Mouse (Mus musculus): Measurements from ENCODE around the gene Nalcn.

The Nalcn gene

GRCm38 (mm10) chr14:123488575-123489207 lies 138.3 kb downstream of the Nalcn start:
- DNase-seq = no peak

DNA sequence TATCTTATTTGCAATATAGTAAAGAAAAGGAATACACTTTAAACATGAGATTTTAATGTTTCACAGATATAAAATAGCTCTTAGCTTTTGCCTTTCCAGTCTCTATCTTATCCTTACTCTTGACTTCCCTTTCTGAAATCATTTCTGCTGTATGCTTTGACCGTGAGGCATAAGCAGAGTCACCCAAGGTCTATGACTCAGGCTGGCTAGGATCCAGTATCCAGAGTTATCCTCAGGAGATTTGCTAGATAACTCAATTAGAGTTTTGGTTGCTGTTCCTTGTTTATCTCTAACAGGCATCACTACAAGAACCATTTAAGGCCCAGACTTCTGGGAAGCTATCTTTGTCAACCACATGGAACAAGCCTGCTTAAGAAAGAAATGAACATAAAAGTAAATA lies 164.9 kb downstream of the Nalcn start:
- DNase-seq = no peak

- DNase-seq = no peak
Observed at GRCm38 (mm10) chr14:123446031-123446430, 180.9 kb downstream of the Nalcn start.

DNA sequence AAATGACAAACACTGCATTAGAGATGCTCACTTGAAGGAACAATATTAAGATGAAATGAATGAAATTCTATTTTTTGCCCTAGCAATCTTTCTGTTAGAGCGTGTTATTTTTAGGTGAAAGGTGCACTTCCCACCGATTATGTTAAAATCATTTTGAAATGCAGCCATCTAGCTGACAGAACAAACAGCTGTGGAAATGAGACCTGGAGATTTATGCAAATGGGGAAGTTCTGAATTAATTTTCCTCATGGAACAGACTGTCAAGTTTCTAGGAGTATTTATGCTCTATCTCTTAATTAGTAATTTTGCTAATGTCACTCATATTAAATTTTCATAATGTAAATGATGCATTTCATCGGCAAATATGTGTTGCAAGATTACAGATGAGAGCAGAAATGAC lies 191.4 kb downstream of the Nalcn start:
- DNase-seq = no peak

DNA sequence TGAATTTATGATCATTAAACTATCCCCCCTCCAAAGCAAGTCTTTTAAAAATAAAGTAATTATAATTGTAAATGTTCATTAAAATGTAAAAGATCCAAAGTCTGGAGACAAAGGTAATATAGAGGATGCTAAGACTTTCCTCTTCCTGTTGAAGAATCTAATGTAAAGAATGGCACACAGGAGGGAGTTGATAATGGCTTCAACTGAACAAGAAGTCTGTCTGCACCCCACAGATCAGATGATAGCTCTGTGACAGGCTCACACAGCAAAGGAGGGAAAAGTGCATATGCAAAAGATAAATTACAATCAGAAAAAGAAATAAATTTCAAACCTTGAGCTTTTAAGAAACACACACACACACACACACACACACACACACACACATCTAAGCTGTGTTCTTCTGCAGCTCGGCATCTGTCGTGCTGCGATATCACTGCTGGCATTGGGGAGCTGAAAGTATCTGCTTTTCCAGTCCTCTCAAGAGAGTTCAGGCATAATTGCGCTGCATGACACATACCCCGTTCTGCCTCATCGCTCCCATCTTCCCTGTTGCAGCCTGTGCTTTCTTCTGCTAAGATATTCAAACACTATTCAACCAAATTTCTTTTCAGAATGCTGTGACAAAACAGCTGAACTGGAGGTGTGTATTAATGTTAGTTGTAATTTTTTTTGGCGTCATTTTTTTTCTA lies 250.6 kb downstream of the Nalcn start:
- no peak for DNase-seq

GRCm38 (mm10) chr14:123371522-123371921 lies 255.4 kb downstream of the Nalcn start:
- peak; percentile 8 for DNase-seq

DNA sequence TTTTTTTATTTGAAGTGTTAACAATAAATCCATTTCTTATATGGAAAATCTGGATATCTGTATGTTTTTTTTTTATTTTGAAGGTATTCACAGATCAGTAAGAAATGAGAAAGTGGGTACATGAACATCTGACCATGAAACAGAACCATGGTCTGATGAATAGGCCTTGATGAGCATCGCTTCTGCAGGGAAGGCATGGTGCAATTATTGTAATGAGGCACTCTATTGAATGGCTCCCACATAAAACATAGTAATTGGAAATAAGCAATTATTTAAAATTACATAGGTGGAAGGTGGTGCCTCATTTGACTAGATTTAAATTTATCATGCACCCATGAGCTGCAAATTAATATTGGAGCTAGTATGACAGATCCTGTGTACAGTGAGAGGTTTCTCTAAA lies 267.3 kb downstream of the Nalcn start:
- no peak for DNase-seq

DNA sequence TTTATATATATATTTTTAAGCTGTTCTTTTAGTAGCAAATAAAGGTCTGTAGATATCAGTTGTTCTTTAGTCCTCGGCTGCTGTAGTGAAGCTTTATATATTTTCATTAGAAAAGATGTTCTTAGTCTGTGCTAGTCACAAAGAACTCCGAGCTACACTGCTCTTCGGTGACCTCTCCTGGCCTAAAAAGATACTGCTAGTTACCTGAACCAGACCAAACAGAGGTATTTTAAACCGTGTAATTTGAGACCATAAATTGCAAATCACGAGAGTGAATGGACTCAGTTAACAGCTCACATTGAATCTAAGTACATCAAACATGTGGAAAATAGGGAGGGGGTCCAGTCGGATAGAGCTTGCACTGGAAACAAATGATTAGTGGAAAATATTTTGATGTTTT lies 274.0 kb downstream of the Nalcn start:
- DNase-seq = peak; percentile 6

DNA sequence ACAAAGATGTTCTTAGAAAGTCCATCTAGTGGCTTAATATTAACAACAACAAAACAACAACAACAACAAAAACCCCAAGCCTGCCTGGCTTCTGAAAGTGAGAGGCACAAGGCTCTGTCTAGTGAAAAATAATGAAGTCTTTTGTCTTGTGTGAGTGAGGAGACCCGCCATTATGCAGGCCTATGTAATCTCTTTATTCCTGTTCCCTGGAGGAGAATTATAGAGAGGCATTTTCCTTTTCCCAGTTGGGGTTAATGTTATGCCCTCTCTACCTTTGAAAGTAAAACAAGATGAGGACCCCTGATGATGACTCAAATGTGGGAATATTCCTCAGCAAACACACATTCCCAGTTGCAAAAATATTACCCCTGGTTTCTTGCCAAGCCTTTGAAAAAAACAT lies 295.1 kb downstream of the Nalcn start:
- DNase-seq = no peak

DNA sequence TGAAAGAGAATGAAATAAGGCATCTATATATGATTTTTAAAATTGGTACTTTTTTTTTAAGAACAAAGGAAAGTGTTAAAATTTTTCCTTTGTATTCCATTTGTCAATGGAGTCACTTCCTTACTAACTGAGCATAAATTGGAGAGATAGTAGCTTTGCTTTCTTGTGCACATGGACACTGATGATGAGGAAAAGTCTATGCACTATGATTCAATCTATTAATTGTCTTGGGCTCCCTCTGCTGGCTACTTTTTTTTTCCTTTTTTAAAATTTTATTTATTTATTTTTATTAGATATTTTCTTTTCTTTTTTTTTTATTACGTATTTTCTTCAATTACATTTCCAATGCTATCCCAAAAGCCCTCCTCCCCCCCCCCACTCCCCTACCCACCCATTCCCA lies 312.6 kb downstream of the Nalcn start:
- DNase-seq = no peak

DNA sequence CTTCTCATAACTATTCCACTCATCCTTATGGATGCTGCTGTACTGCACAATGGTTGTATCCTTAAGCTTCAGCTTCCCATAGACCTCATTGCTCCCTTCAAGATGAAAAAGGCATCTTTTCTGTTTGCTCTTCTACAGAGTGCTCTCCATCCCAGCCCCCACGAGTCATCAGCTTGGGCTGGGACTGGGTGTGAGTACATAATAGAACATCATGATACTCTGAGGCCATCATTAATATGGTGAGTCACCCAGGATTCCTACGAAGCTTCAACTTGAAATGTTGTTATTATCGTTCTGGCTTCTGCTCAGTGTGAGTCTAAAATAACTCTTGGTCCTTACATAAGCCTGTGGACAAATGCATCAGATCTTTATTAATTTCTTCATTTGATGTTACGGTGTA lies 314.6 kb downstream of the Nalcn start:
- DNase-seq = no peak

DNA sequence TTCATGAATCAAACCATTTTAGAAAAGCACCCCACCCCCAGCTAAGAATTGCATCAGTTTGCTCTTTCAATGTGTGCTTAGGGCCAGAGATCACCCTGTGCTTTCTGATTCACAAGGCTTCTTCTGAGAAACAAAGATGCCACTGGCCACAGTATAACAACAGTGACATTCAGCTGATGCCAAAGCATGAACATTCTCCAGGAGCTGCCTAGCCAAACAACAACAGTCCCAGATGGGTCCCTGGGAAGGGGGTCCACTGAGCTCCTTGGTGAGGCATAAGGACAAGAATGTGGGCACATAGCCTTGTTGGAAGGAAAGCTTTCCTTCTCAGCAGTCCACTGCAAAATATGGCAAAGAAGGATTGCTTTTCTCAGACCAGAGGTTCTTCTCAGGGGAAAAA lies 330.9 kb downstream of the Nalcn start:
- DNase-seq = no peak

DNA sequence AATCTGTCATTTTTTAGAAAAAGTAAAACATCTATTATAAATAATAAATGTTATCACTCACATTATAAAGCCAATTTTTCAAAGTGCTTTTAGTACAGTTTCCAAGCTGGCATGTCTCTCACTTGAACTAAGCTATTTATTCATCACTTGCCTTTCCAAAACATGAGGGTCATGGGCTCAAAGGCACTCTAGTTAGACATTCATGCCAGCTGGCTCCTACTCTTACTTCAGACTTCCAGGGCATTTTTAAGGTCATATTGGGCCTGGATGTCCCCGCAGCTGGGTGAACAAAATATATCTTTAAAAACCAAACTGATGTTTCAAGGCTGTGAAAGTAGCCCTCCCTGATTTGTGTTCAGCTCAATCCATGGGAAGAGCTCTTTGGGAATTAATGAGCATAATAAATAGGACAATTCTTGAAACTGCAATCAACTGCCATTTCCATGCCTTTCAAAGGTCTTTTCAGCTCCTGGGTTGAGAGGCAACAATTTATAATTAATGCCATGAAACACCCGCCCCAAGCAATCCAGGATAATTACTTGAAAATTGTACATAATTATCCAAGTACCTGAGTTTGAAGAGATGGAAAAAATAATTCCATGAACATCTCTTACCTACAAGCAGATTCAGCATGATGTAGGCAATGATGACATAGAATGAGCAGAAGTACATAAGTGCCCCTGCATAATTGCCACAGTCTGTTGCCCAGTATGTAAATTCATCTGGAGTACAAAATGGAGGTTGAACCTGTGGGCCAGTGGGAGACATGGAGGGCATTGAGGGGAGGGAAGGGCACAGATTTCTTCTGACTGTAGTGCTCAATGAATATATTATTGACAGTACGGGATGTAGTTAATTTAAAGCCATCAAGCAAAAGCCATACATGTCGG lies 335.6 kb downstream of the Nalcn start:
- DNase-seq = no peak

DNA sequence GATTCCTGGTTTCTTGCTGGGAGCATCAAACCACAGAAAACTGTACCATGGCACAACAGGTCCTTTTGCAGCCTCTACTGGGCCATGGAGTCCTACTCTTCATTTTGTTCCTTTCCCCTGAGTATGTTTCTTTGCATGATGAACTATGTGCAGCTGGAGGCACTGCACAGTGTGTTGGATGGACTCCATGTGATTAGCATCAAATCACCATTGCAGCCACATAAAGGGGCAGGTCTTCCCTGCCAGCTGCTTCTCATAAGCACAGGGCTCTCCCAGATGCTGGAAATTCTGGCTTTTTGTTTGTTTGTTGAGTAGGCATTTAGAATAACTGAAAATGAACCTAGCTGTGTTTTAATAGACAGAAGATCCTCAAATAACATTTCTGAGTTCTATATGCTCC lies 344.8 kb downstream of the Nalcn start:
- no peak for DNase-seq

DNA sequence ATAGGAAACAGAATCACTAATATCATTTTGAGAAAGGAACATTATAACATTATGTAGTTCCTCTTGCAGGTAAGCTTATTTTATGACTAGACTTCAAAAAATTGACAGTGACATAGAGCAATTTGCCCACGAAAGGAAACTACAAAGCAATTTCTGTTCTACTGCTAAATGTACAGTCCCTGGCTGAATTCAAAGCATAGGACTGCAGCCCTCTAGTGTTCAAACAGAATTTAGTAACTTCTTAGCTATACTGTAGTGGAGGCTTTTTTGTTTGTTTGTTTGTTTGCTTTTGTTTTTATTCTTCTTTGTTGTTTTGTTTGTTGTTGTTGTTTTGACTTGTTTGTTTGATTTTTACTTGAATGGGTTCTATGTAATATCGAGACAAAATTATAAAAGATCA lies 354.8 kb downstream of the Nalcn start:
- no peak for DNase-seq

DNA sequence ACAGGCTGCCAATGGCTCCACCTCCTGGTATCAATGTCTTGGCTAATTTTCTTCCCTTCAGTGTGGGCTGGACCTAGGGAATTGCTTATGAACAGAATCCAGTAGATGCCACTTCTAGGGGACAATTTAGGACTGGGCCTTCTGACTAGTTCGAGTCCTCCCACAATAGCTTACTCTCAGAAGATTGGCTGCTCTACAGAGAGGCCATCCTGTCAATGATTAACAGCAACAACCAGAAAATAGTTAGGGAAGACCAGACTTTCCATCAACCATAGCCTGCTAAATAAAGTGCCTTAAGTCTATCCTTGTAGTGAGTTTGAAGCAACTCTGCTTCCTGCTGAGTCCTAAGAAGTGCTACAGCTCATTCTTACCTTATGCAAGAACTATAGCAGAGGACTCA lies 386.2 kb downstream of the Nalcn start:
- DNase-seq = no peak

- DNase-seq = peak; percentile 34
Observed at GRCm38 (mm10) chr14:123239945-123240344, 387.0 kb downstream of the Nalcn start.

GRCm38 (mm10) chr14:123237002-123237401 lies 389.9 kb downstream of the Nalcn start:
- no peak for DNase-seq

DNA sequence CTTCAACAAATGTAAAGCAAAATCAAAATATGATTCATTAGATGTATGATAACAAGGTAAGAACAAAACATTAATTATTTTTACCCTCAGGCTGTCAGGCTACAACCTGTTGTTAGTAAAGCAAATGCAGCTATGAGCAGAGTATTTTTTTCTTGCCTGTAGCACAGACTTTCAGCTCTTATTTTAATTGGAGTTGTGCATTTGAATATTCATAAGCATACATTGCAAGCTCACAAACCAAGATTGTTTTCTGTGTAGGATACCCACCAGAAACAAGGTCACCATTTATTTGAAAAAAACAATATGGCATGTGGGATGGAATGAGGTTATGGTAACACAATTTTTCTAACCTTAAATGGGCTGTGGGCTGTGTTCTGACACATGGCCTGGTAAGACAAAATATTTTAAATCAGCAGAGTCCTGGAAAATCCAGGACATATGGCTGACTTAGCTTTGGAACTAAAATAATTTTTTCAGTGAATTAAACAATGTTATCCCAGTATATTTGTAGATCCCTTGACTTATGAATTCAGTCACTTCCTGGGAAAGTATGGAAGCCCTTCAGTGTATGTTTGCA lies 394.2 kb downstream of the Nalcn start:
- DNase-seq = no peak

All from lung, postnatal 10 days (tissue).